Mouse (Mus musculus) CD4-positive naive resting alpha-beta T cell, adult 57 days (primary cell): ENCODE measurements around the gene Xpr1. TPM values are rescaled to one million over a fixed set of nuclear protein-coding genes. Genes with fewer than 3 reads are reported as not detected.

ENCODE experiments used
- total RNA-seq: library from RNA; stranded (reverse); gene quantifications from one replicate; pipeline ENCODE4 v1.2.4, GENCODE M21; 2023

Xpr1 gene
- total RNA-seq, result 49.5 TPM

GRCm38 (mm10) chr1:155416701-155417677 is at the start of gene Xpr1:
TSS of gene Xpr1 (minus strand) at chr1:155417415.

GRCm38 (mm10) chr1:155243797-155244770 is 173.1 kb downstream of the Xpr1 start, which contains the start of gene BC034090:
TSS of gene BC034090 (minus strand) at chr1:155244444.

Other genes starting within 250 kb of the Xpr1 start
- 1.4 TPM for gene BC034090, start 173.0 kb downstream of the Xpr1 start, total RNA-seq
- 70.7 TPM for gene Acbd6, start 140.7 kb upstream of the Xpr1 start, total RNA-seq